Comparison of ENCODE assay signal across 7 mouse cellular contexts in genomic region chr7:99988725-99989124, GRCm38 (mm10). TPM values are rescaled to one million over a fixed set of nuclear protein-coding genes. Genes with fewer than 3 reads are reported as not detected.
DNase-seq lines count a peak whose midpoint lies in the region; ATAC-seq and TF ChIP-seq lines count a peak whose summit lies in the region.

No protein-coding gene starts in this region.

- no peak overlapping the region for H3K4me3 ChIP-seq in bone marrow macrophage, adult 2 months (ENCODE audit: insufficient read depth, low read length)
- H3K4me3 ChIP-seq in embryonic fibroblast, embryonic 13.5 days (ENCODE audit: insufficient read depth, low read length): no peak overlapping the region

- intact Hi-C loops in heart, postnatal 25 days (cut with DNase I): loop anchor here (1.0 to 10.0 kb wide), 3 partner anchors 120 to 364 kb away; partner anchors contain the start of gene Tpbgl

- no peak for TF ChIP-seq POLR2A in bone marrow macrophage, adult 2 months (IDR thresholded peaks at IDR 0.05; ENCODE audit: borderline replicate concordance, low read depth, low read length)
- no peak for TF ChIP-seq POLR2A in embryonic fibroblast, embryonic 13.5 days (IDR thresholded peaks at IDR 0.05; ENCODE audit: low read depth, low read length)

- peak; percentile 74 for TF ChIP-seq CTCF in bone marrow macrophage, adult 2 months (IDR thresholded peaks at IDR 0.05; ENCODE audit: low read depth, low read length)
- peak; percentile 66 for TF ChIP-seq CTCF in embryonic fibroblast, embryonic 13.5 days (IDR thresholded peaks at IDR 0.05; ENCODE audit: borderline replicate concordance, insufficient read depth, low read length)

- peaks cover 13% of the 10 kb centered on the region for H3K4me1 ChIP-seq in bone marrow macrophage, adult 2 months (ENCODE audit: control insufficient read depth, insufficient read depth, low read length)
- H3K4me1 ChIP-seq in embryonic fibroblast, embryonic 13.5 days (ENCODE audit: control insufficient read depth, insufficient read depth, low read length): no peaks in the 10 kb centered on the region

- no peak overlapping the region for H3K27ac ChIP-seq in bone marrow macrophage, adult 2 months (ENCODE audit: insufficient read depth, low read depth, low read length)
- no peak overlapping the region for H3K27ac ChIP-seq in embryonic fibroblast, embryonic 13.5 days (ENCODE audit: insufficient read depth, low read length)

- DNase-seq in MN1 (ENCODE audit: low spot score): peak; percentile 79
- peak; percentile 32 for DNase-seq in heart, postnatal 25 days (ENCODE audit: low spot score)
- peak; percentile 70 to 82 for DNase-seq in layer of hippocampus, postnatal 14 days (ENCODE audit: low spot score in 2 of 2)
- peak; percentile 43 to 44 for DNase-seq in right cerebral cortex, postnatal 36 days (ENCODE audit: low spot score in 2 of 2)

- peak; percentile 54; the same call in 1 of the 2 replicates for ATAC-seq in megakaryocyte-erythroid progenitor cell, adult 5-6 weeks (replicated peaks; ENCODE audit: low FRiP score, low TSS enrichment, poor library complexity, severe bottlenecking)

RNA-seq across cellular contexts. Expression of gene Rnf169, which starts 8.5 kb away (rescaled TPM):
- polyA plus RNA-seq in bone marrow macrophage, adult 2 months (2012; ENCODE audit: insufficient read depth, insufficient read length, missing spikeins): 26.4 and 27.9 TPM in 2 replicates
- polyA plus RNA-seq in embryonic fibroblast, embryonic 13.5 days (2011; ENCODE audit: insufficient read length, low read depth, missing spikeins): 22.8 and 24.3 TPM in 2 replicates
- total RNA-seq in heart, postnatal 25 days (2021): 10 to 100 TPM in 1 of 2 experiments, 1 to 10 TPM in 1; 9.8 to 10.2 TPM
- total RNA-seq in layer of hippocampus, postnatal 14 days (2021): 10 to 100 TPM; 20.9 to 22.6 TPM
- 5.3 and 10.4 TPM in 2 replicates for total RNA-seq in megakaryocyte-erythroid progenitor cell, adult 5-6 weeks (2014; fragmentation: Nextera tagmentation)
- 7.8 and 14.8 TPM in 2 replicates for total RNA-seq in megakaryocyte-erythroid progenitor cell, adult 5-6 weeks (2017)

RNA-seq across cellular contexts. Expression of gene Chrdl2, which starts 17.2 kb away (rescaled TPM):
- polyA plus RNA-seq in bone marrow macrophage, adult 2 months (2012; ENCODE audit: insufficient read depth, insufficient read length, missing spikeins): not detected in 2 replicates
- polyA plus RNA-seq in embryonic fibroblast, embryonic 13.5 days (2011; ENCODE audit: insufficient read length, low read depth, missing spikeins): not detected in 2 replicates
- total RNA-seq in heart, postnatal 25 days (2021): under 1 TPM in 1 of 2 experiments, not detected in 1; 0.36 TPM
- total RNA-seq in layer of hippocampus, postnatal 14 days (2021): under 1 TPM in 1 of 2 experiments, not detected in 1; 0.29 TPM
- total RNA-seq in megakaryocyte-erythroid progenitor cell, adult 5-6 weeks (2014; fragmentation: Nextera tagmentation): not detected in 2 replicates
- not detected in 2 replicates for total RNA-seq in megakaryocyte-erythroid progenitor cell, adult 5-6 weeks (2017)
